Mouse (Mus musculus) hindbrain, embryonic 12.5 days (tissue): ENCODE results near the gene Adpgk. TPM values are rescaled to one million over a fixed set of nuclear protein-coding genes. Genes with fewer than 3 reads are reported as not detected.
"Not testable (repeated sequence)": the region's sequence is repeated elsewhere in the genome, so short reads cannot be mapped to it uniquely, and the experiment has no call there.

Experiments
- ATAC-seq: fragments of 200-750 bp; cut with Nextera tagmentation; 2 replicates; pipeline ENCODE4 v1.8.0; 2017; ENCODE audit warnings: moderate TSS enrichment; ENCODE audit not compliant: low FRiP score
- H3K27ac ChIP-seq: fragments of 300-500 bp; sonication (generic); 2 replicates; pipeline ENCODE4 v1.5.1; 2016; ENCODE audit warnings: mild to moderate bottlenecking
- H3K27me3 ChIP-seq: fragments of 300-500 bp; sonication (generic); 2 replicates; pipeline ENCODE4 v1.6.1; 2016; ENCODE audit warnings: mild to moderate bottlenecking
- H3K36me3 ChIP-seq: fragments of 300-500 bp; sonication (generic); 2 replicates; pipeline ENCODE4 v1.6.1; 2016; ENCODE audit warnings: mild to moderate bottlenecking
- H3K4me1 ChIP-seq: fragments of 300-500 bp; sonication (generic); 2 replicates; pipeline ENCODE4 v1.6.1; 2016
- H3K4me2 ChIP-seq: fragments of 300-500 bp; sonication (generic); replicated peaks from 2 replicates; pipeline ENCODE4 v1.6.1; 2016; ENCODE audit warnings: mild to moderate bottlenecking
- H3K4me3 ChIP-seq: fragments of 300-500 bp; sonication (generic); 2 replicates; pipeline ENCODE4 v1.5.1; 2016; ENCODE audit warnings: mild to moderate bottlenecking
- H3K9ac ChIP-seq: fragments of 300-500 bp; sonication (generic); 2 replicates; pipeline ENCODE4 v1.6.1; 2016; ENCODE audit warnings: mild to moderate bottlenecking, moderate library complexity
- H3K9me3 ChIP-seq: fragments of 300-500 bp; sonication (generic); replicated peaks from 2 replicates; pipeline ENCODE4 v1.6.1; 2016; ENCODE audit warnings: mild to moderate bottlenecking
- WGBS: fragments of 180-500 bp; shearing (Covaris S2); methylation state at CpG from one replicate; pipeline ENCODE4 v1.1.7; 2016; 5-methylcytosine and 5-hydroxymethylcytosine counted together
- polyA plus RNA-seq: library from polyadenylated mRNA; unstranded; fragments of >200 nt; fragmentation: Nextera tagmentation; extraction: Ambion mirVana; gene quantifications from 2 replicates; pipeline ENCODE4 v1.2.1, GENCODE M21; 2016

The Adpgk gene
- polyA plus RNA-seq, 1 experiment from 2014 or later: 35.3 TPM

DNA sequence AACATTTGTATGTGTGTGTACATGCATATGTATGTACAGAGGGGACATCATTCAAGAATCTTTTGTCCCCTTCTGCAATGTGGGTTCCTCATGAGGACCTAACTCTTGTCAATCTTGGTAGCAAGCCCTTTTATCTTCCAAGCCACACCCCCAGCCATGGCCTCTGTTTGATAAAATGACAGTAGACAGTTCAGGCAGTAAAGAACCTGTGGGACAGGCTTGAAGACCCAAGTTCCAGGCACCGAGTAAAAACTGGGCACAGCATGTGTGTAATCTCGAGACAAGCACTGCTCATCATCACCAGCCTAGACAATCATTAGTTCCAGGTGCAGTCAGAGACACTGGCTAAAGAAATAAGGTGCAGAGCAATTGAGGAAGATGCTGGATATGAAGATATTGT is 54.8 kb downstream of the Adpgk start:
- Histone ChIP-seq H3K4me3 (no peak overlapping the region), H3K4me1 (no peaks in the 10 kb centered on the region), H3K36me3 (peaks cover 26% of the 10 kb centered on the region), H3K4me2 (no peak overlapping the region), H3K27me3 (no peaks in the 10 kb centered on the region), H3K27ac (no peak overlapping the region), H3K9ac (no peak overlapping the region), H3K9me3 (no peaks in the 10 kb centered on the region)
- WGBS: 81% methylated on average over 2 of the region's 2 CpGs
- no peak for ATAC-seq

DNA sequence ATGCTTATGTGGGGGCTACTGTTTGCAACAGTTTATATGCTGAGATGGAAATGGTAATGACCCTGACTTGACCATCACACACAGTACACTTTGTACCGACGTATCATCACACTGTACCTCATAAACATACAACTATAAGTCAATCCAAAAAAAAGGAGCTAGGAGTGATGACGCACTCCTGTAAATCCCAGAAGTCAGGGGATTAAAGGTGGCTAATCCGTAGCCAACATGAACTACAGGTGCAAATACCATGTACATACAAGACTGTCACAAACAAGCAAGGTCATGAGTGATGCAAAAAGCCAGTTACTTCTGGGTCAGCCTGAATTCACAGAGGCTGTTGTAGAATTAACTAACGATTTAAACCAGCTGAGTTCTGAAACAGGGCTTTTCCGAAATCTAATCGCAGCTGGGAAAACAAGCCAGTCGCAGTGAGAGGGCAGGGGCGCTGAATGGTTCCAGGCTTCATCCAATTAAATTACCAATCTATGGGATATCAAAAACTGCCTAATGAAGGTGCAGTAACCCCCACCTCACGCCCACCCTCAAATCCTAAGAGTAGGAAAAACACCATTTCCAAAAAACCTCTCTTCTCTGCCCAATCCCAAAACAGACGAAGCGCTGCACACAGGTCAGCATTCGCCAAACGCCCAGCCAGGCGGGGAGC is 61.4 kb downstream of the Adpgk start:
- Histone ChIP-seq H3K4me3 (peak overlapping the region; percentile 79), H3K9ac (peak overlapping the region; percentile 87), H3K36me3 (no peaks in the 10 kb centered on the region), H3K9me3 (no peaks in the 10 kb centered on the region), H3K27me3 (no peaks in the 10 kb centered on the region), H3K4me2 (peak overlapping the region; percentile 60), H3K27ac (peak overlapping the region; percentile 90), H3K4me1 (peaks cover 4% of the 10 kb centered on the region)
- WGBS: 15% methylated on average over 15 of the region's 15 CpGs
- no peak; the same call in 1 of the 2 replicates for ATAC-seq

DNA sequence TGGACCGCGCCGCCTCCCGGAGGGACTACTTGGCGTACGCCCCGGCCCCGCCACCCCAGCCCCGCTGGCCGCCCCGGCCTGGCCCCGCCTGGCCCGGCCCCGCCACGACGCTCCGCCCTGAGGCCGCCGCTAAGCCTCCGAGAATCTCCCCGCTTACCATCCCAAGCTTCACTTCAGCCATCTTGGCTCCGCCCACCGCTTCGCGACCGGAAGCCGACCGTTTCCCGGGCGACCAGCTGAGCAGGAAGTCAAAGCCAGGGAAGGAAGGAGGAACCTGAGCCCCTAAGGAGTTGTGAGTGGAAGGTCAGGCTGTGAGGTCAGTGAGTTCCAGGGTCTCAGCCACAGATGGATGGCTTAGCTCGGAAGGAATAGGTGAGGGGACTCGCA is 61.9 kb downstream of the Adpgk start, which contains the start of gene Bbs4:
Gene Bbs4 (minus strand): TSS at position 256 of the 387 bp plus-strand sequence.
- peak within 1 kb of the TSS; percentile 90 for H3K27ac ChIP-seq
- under 1% methylated on average over 32 of the region's 32 CpGs for WGBS
- ATAC-seq: peak; percentile 94

DNA sequence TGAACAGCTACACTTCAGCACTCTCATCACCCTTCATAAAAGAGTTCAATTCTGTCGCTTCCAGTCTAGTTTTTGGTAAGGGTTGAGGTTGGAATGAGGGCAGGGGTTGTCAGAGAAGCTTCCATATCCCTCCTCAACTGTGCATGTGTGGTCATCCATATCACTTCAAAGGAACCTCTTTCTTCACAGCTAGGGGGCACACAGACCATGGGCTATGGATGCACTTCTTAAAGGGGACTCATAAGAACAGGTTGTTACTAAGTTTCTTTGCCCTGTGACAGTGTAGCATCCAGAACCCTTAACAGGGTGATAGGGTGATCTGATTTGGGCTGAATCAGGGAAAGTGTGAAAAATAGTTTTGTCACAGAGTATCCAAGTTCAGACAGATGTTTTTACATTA is 66.7 kb downstream of the Adpgk start:
- not testable (repeated sequence) for H3K9me3 ChIP-seq, H3K27ac ChIP-seq, ATAC-seq, H3K36me3 ChIP-seq, H3K27me3 ChIP-seq, H3K9ac ChIP-seq, H3K4me1 ChIP-seq, H3K4me3 ChIP-seq, H3K4me2 ChIP-seq
- 63% methylated on average over 1 of the region's 1 CpGs for WGBS

More for the DNA sequence above, 61.9 kb downstream of the Adpgk start, which contains the start of gene Bbs4:
- Histone ChIP-seq H3K4me2 (peak within 1 kb of the TSS; percentile 60), H3K27me3 (no peaks in the 10 kb centered on the region), H3K4me3 (peak within 1 kb of the TSS; percentile 79), H3K36me3 (no peaks in the 10 kb centered on the region), H3K9me3 (no peaks in the 10 kb centered on the region), H3K4me1 (peaks cover 4% of the 10 kb centered on the region), H3K9ac (peak within 1 kb of the TSS; percentile 87)

DNA sequence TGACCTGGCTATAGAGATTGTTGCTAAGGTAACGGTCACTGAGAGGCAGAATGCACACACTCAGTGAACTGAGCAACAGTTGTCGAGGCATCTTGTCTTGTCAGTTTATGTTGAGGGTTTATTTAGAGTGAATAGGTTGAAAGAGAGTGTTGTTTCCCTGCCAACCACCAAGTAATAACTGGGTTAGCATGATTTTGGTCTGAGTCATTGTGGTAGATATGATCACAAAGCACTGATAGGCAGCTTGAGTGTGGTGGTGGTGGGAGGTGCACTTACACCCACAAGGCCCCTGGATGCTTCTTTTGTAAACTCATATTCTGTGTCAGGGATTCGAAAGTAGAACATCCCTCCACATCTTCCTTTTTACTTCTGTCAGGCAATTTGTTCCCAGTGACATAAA is 69.1 kb downstream of the Adpgk start:
- WGBS: 72% methylated on average over 3 of the region's 3 CpGs
- H3K4me2 ChIP-seq, H3K9ac ChIP-seq, H3K4me1 ChIP-seq, H3K27me3 ChIP-seq, H3K9me3 ChIP-seq, H3K4me3 ChIP-seq, H3K27ac ChIP-seq, ATAC-seq, H3K36me3 ChIP-seq: not testable (repeated sequence)

DNA sequence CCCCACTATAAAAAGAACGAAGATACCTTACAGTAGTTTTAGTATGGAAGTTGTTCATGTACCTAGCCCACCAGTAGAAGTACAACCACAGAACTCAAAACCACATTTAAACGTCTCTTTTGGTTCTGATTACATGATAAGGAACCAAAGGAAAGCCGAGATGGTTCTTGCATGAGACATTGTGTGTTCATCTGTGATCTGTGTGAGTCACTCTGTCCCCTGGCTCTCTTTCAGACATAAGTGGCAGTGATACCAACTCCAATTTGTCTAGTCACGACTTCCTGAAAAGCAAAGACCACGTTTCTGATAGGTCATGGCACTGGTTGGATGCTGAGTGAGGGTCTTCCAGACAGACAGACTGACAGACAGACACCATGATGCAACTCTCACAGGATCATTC is 77.9 kb downstream of the Adpgk start:
- Histone ChIP-seq H3K4me1 (no peaks in the 10 kb centered on the region), H3K27me3 (no peaks in the 10 kb centered on the region), H3K36me3 (no peaks in the 10 kb centered on the region), H3K4me3 (no peak overlapping the region), H3K9ac (no peak overlapping the region), H3K9me3 (peaks cover 12% of the 10 kb centered on the region), H3K4me2 (no peak overlapping the region), H3K27ac (no peak overlapping the region)
- 79% methylated on average over 5 of the region's 5 CpGs for WGBS
- ATAC-seq: no peak

DNA sequence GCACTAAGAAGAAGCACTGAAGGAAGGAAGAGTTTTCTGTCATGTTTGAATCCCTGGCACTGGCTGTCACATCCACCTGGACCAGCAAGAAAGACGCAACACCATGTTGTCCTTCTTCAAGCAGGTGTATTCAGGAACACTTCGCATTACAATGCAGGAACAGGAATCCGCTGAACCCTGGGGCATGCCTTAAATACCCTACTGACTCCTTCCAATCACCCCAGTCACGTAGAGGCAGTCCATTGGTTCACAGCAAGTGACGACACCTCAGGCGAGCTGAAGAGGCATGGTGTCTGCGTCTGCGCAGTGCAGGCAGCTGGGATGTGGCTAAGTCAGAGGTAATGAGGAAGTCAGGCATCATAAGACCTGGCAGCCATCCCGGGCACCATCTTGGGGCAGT is 78.3 kb downstream of the Adpgk start:
- H3K27me3 ChIP-seq: no peaks in the 10 kb centered on the region
- no peaks in the 10 kb centered on the region for H3K36me3 ChIP-seq
- H3K9ac ChIP-seq: no peak overlapping the region
- H3K4me3 ChIP-seq: no peak overlapping the region
- no peak overlapping the region for H3K27ac ChIP-seq
- peaks cover 12% of the 10 kb centered on the region for H3K9me3 ChIP-seq
- H3K4me2 ChIP-seq: no peak overlapping the region
- ATAC-seq: no peak
- 89% methylated on average over 9 of the region's 9 CpGs for WGBS
- no peaks in the 10 kb centered on the region for H3K4me1 ChIP-seq

Other genes with a start within 250 kb of the Adpgk start
- gene Bbs4, start 62.0 kb downstream of the Adpgk start, polyA plus RNA-seq: 25.4 and 29.5 TPM in 2 replicates
- 24.1 and 25.6 TPM in 2 replicates for gene Arih1, start 195.1 kb downstream of the Adpgk start, polyA plus RNA-seq
- 54.6 and 60.6 TPM in 2 replicates for gene Hexa, start 248.0 kb downstream of the Adpgk start, polyA plus RNA-seq
- not detected in 2 replicates for gene Tmem202, start 248.3 kb downstream of the Adpgk start, polyA plus RNA-seq